In genomic region chr2:150362878-150363229, GRCm38 (mm10) we compare ENCODE assay signal across 8 mouse cellular contexts. TPM values are rescaled to one million over a fixed set of nuclear protein-coding genes. Genes with fewer than 3 reads are reported as not detected.
DNase-seq lines count a peak whose midpoint lies in the region; ATAC-seq and TF ChIP-seq lines count a peak whose summit lies in the region.

No protein-coding gene starts in this region.

- ATAC-seq in heart, embryonic 13.5 days (ENCODE audit: extremely low read depth, insufficient number of reproducible peaks, low FRiP score, low TSS enrichment): 0 out of 2 replicates have a peak, but pooled peaks have one; percentile 17
- no peak; the same call in 1 of the 2 replicates for ATAC-seq in hindbrain, embryonic 11.5 days (ENCODE audit: low FRiP score)
- peak; percentile 64 for ATAC-seq in megakaryocyte-erythroid progenitor cell, adult 5-6 weeks (replicated peaks; ENCODE audit: low FRiP score, low TSS enrichment, poor library complexity, severe bottlenecking)

- H3K9ac ChIP-seq in heart, embryonic 13.5 days: peak overlapping the region; percentile 89
- peak overlapping the region; percentile 45; the same call in 1 of the 2 replicates for H3K9ac ChIP-seq in ES-E14 (ENCODE audit: insufficient read depth, low read depth, low read length, poor library complexity, severe bottlenecking)
- 0 out of 2 replicates have a peak overlapping the region, but pooled peaks have one; percentile 27 for H3K9ac ChIP-seq in hindbrain, embryonic 11.5 days (ENCODE audit: low read depth, low read length)

- no peaks in the 10 kb centered on the region for H3K27me3 ChIP-seq in heart, embryonic 13.5 days (replicated peaks)
- H3K27me3 ChIP-seq in hindbrain, embryonic 11.5 days (ENCODE audit: control insufficient read depth, insufficient read depth, low read length): no peaks in the 10 kb centered on the region

- H3K4me2 ChIP-seq in heart, embryonic 13.5 days: peak overlapping the region; percentile 62
- H3K4me2 ChIP-seq in hindbrain, embryonic 11.5 days (replicated peaks; ENCODE audit: low read depth, low read length): peak overlapping the region; percentile 42

- no peak for DNase-seq in heart, postnatal 14 days
- DNase-seq in ES-E14 (ENCODE audit: low read depth, low spot score): no peak
- DNase-seq in hindbrain, embryonic 11.5 days (ENCODE audit: low spot score): no peak
- no peak for DNase-seq in frontal cortex, postnatal 36 days (ENCODE audit: low spot score in 2 of 2)
- no peak for DNase-seq in urinary bladder, adult 2 months (ENCODE audit: low spot score)
- no peak for DNase-seq in layer of hippocampus, postnatal 25 days (ENCODE audit: extremely low spot score in 1 of 2, low spot score in 1 of 2)

- intact Hi-C loops in heart, postnatal 14 days (cut with DNase I): loop anchor here (5.0 kb wide), 1 partner anchor 51 kb away; no protein-coding TSS in a partner anchor

- 9% methylated on average over 4 of the region's 4 CpGs for WGBS in heart, embryonic 13.5 days
- WGBS in hindbrain, embryonic 11.5 days: 19% methylated on average over 4 of the region's 4 CpGs

- H3K27ac ChIP-seq in heart, embryonic 13.5 days (replicated peaks): peak overlapping the region; percentile 88
- H3K27ac ChIP-seq in ES-E14 (ENCODE audit: insufficient read depth, low read depth, low read length, poor library complexity, severe bottlenecking): peak overlapping the region; percentile 4; the same call in 1 of the 2 replicates
- no peak overlapping the region for H3K27ac ChIP-seq in hindbrain, embryonic 11.5 days (ENCODE audit: low read depth, low read length)

- no peaks in the 10 kb centered on the region for H3K9me3 ChIP-seq in heart, embryonic 13.5 days
- no peaks in the 10 kb centered on the region for H3K9me3 ChIP-seq in ES-E14 (ENCODE audit: control insufficient read depth, insufficient read depth, low read depth, low read length)
- H3K9me3 ChIP-seq in hindbrain, embryonic 11.5 days (ENCODE audit: control insufficient read depth, low read length): no peaks in the 10 kb centered on the region

- H3K4me3 ChIP-seq in heart, embryonic 13.5 days: peak overlapping the region; percentile 81
- H3K4me3 ChIP-seq in ES-E14 (ENCODE audit: insufficient read depth in 1 of 2, low read depth in 1 of 2, low read length in 2 of 2, poor library complexity in 1 of 2, severe bottlenecking in 1 of 2): peak overlapping the region; percentile 91 to 95
- H3K4me3 ChIP-seq in hindbrain, embryonic 11.5 days (ENCODE audit: low read depth, low read length): peak overlapping the region; percentile 50

- in situ Hi-C loops in ES-E14 (cut with MboI; ENCODE audit: low sequenced_read_pairs in 2 of 2, unreplicated experiment in 2 of 2): no loop called here

- H3K36me3 ChIP-seq in heart, embryonic 13.5 days: no peaks in the 10 kb centered on the region
- no peaks in the 10 kb centered on the region for H3K36me3 ChIP-seq in ES-E14 (ENCODE audit: control insufficient read depth, insufficient read depth, low read length, poor library complexity, severe bottlenecking)
- H3K36me3 ChIP-seq in hindbrain, embryonic 11.5 days (ENCODE audit: control insufficient read depth, insufficient read depth, low read length): no peaks in the 10 kb centered on the region

- no peaks in the 10 kb centered on the region for H3K4me1 ChIP-seq in heart, embryonic 13.5 days
- no peaks in the 10 kb centered on the region for H3K4me1 ChIP-seq in ES-E14 (ENCODE audit: control insufficient read depth in 2 of 2, insufficient read depth in 2 of 2, low read length in 2 of 2, poor library complexity in 1 of 2)
- H3K4me1 ChIP-seq in hindbrain, embryonic 11.5 days (replicated peaks; ENCODE audit: control insufficient read depth, insufficient read depth, low read length): no peaks in the 10 kb centered on the region

TF ChIP-seq in ES-E14, 5 proteins besides CTCF, POLR2A, EP300 and RAD21:
- TF ChIP-seq CHD2 (IDR thresholded peaks at IDR 0.05; ENCODE audit: low read depth, low read length) (no peak), ZC3H11A (IDR thresholded peaks at IDR 0.05; ENCODE audit: borderline replicate concordance, low read depth, low read length) (no peak), HCFC1 (IDR thresholded peaks at IDR 0.05; ENCODE audit: borderline replicate concordance, insufficient read depth, low read length) (no peak), MAFK (IDR thresholded peaks at IDR 0.05; ENCODE audit: insufficient read depth, low read depth, low read length) (no peak), ZNF384 (IDR thresholded peaks at IDR 0.05; ENCODE audit: low read depth, low read length) (no peak)

RNA-seq across cellular contexts. Expression of gene 3300002I08Rik, which starts 0.3 kb away (rescaled TPM):
- polyA plus RNA-seq in heart, embryonic 13.5 days (2015; fragmentation: Nextera tagmentation; extraction: Ambion mirVana): 3.6 and 3.9 TPM in 2 replicates
- total RNA-seq in heart, postnatal 14 days (2021): 1 to 10 TPM; 2.4 to 2.5 TPM
- total RNA-seq in ES-E14 (2012; rRNA removed): 10.1 and 11.7 TPM in 2 replicates
- polyA plus RNA-seq in hindbrain, embryonic 11.5 days (2014; fragmentation: Nextera tagmentation; extraction: Ambion mirVana): 12.9 and 14.4 TPM in 2 replicates
- total RNA-seq in megakaryocyte-erythroid progenitor cell, adult 5-6 weeks (2014; fragmentation: Nextera tagmentation): 1.5 and 1.6 TPM in 2 replicates
- 3.5 TPM in 2 replicates for total RNA-seq in megakaryocyte-erythroid progenitor cell, adult 5-6 weeks (2017)
- polyA plus RNA-seq in urinary bladder, adult 2 months (2012; rRNA removed): 3.3 and 3.5 TPM in 2 replicates
- total RNA-seq in layer of hippocampus, postnatal 25 days (2021): 1 to 10 TPM; 7.2 to 7.7 TPM

RNA-seq across cellular contexts. Expression of gene Gm10130, which starts 39.4 kb away (rescaled TPM):
- polyA plus RNA-seq in heart, embryonic 13.5 days (2015; fragmentation: Nextera tagmentation; extraction: Ambion mirVana): 1.9 and 2.2 TPM in 2 replicates
- not detected for total RNA-seq in heart, postnatal 14 days (2021)
- 4.5 and 9.4 TPM in 2 replicates for total RNA-seq in ES-E14 (2012; rRNA removed)
- 0.88 and 1.0 TPM in 2 replicates for polyA plus RNA-seq in hindbrain, embryonic 11.5 days (2014; fragmentation: Nextera tagmentation; extraction: Ambion mirVana)
- not detected in 2 replicates for total RNA-seq in megakaryocyte-erythroid progenitor cell, adult 5-6 weeks (2014; fragmentation: Nextera tagmentation)
- 15.1 and 22.5 TPM in 2 replicates for total RNA-seq in megakaryocyte-erythroid progenitor cell, adult 5-6 weeks (2017)
- polyA plus RNA-seq in urinary bladder, adult 2 months (2012; rRNA removed): not detected in 2 replicates
- total RNA-seq in layer of hippocampus, postnatal 25 days (2021): 1 to 10 TPM in 1 of 2 experiments, not detected in 1; 2.0 TPM

Comparison
In these comparisons a context has a peak if more than half of its experiments do, and no peak if none do; other contexts are left out.
1. H3K9ac ChIP-seq: peak in every context shown above with its lines; median percentile 89 in heart, embryonic 13.5 days; 45 in ES-E14; 27 in hindbrain, embryonic 11.5 days.